Mouse (Mus musculus): ENCODE measurements around the gene Tjap1. TPM values are rescaled to one million over a fixed set of nuclear protein-coding genes. Genes with fewer than 3 reads are reported as not detected.

The Tjap1 gene
- polyA plus RNA-seq, 1 experiment, result 42.7 TPM

DNA sequence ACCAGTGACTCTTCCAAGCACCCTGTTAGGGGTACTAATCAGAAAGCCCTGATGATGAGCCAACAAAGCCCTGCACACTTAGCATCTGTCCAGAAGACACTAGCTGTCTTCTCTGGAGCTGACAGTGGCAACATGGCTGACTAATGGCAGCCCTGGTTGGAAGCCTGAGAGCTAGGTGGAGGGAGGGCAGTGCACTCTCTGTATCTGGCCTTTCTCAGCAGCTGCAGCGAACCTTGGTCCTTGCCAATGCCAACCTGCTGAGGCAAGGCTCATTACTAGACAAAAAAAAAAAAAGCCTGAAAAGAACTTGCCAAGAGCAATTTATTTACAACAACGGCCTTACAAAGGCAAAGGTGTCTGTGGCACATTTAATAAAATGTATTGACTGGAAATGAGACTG lies 39.2 kb downstream of the Tjap1 start:
- Histone ChIP-seq H3K4me3 (replicated peaks) (no peak overlapping the region), H3K36me3 (replicated peaks; ENCODE audit: low read length) (peaks cover 82% of the 10 kb centered on the region), H3K4me1 (peaks cover 55% of the 10 kb centered on the region), H3K9me3 (no peaks in the 10 kb centered on the region), H3K27me3 (replicated peaks) (no peaks in the 10 kb centered on the region)
- TF ChIP-seq GATA1 (IDR thresholded peaks at IDR 0.05; ENCODE audit: borderline replicate concordance, low read length) (no peak), FLI1 (IDR thresholded peaks at IDR 0.05; ENCODE audit: low read length) (no peak)

DNA sequence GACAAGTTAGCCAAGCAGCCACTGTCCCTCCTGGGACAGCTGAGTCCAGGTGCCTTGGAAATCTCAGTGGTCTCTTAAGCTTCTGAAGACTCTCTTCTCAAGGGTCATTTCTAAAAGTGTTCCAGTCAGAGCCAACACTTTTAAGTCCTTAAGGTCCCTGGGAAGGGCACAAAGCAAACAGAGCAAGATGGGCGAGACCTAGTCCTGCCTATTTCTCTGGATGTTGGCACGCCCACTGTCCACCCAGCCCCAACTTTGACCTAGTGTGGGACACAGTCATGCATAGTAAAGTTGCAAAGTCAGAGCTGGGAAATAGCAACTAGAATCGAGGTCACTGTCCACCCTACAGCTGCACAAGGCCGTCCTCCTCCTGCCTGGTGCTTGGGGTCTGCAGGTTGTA lies 39.8 kb downstream of the Tjap1 start:
- H3K4me1 ChIP-seq, result peaks cover 56% of the 10 kb centered on the region
- H3K4me3 ChIP-seq (replicated peaks), result peak overlapping the region; percentile 44
- no peak for TF ChIP-seq GATA1 (IDR thresholded peaks at IDR 0.05; ENCODE audit: borderline replicate concordance, low read length)
- no peak for TF ChIP-seq FLI1 (IDR thresholded peaks at IDR 0.05; ENCODE audit: low read length)
- no peaks in the 10 kb centered on the region for H3K27me3 ChIP-seq (replicated peaks)
- peaks cover 88% of the 10 kb centered on the region for H3K36me3 ChIP-seq (replicated peaks; ENCODE audit: low read length)
- H3K9me3 ChIP-seq, result no peaks in the 10 kb centered on the region

- no peaks in the 10 kb centered on the region for H3K9me3 ChIP-seq
- no peak overlapping the region for H3K4me3 ChIP-seq (replicated peaks)
- H3K36me3 ChIP-seq (replicated peaks; ENCODE audit: low read length), result peaks cover 95% of the 10 kb centered on the region
- no peaks in the 10 kb centered on the region for H3K27me3 ChIP-seq (replicated peaks)
- no peak for TF ChIP-seq FLI1 (IDR thresholded peaks at IDR 0.05; ENCODE audit: low read length)
- peaks cover 56% of the 10 kb centered on the region for H3K4me1 ChIP-seq
Observed at GRCm38 (mm10) chr17:46242274-46242673, 40.6 kb downstream of the Tjap1 start.

DNA sequence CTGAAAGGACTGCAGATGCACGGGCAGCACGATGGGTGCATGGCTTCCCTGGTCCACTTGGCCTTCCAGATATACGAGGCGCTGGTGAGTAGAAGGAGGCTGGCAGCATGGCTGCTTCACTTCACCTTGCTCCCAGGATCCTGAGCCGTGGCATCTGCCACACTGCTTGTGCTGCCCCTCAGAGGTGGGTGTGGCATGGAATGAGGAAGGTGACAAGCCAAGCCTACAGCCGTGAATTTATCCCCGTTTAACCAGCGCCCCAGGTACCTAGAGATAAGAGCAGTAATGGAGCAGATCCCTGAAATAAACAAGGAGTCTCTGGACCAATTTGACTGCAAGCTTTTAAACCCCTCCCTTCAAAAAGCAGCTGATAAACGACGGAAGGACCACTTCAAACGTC lies 41.4 kb downstream of the Tjap1 start:
- H3K4me1 ChIP-seq, result peaks cover 48% of the 10 kb centered on the region
- no peak overlapping the region for H3K4me3 ChIP-seq (replicated peaks)

DNA sequence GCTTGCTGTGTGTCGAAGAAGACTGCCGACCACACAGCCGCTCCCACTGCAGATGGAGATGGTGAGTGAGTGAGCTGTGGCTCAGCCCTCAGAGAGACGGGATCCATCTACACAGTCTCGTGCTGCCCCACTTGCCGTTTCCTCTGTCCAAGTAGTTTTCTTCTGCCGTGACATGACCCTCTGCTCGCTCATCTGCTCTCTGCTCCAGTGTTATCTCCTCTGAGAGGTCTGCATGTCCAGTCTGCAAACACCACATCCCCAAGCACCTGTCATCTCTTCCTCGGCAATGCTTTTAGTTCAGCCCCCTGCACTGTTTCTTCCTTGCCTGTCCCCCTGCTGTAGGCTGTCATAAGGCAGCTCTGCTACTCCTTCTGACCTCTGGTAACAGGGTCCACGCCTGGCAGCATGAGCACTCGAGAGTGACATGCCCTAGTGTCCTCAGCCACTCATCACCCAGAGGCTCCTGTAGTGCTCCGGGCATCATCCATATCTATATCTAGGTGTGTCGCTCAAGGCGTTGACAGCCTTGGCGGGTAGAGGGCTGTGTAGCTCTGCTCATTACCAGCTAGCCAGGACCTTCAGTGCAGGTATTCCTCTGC lies 43.2 kb downstream of the Tjap1 start:
- Histone ChIP-seq H3K9me3 (no peaks in the 10 kb centered on the region), H3K4me3 (replicated peaks) (no peak overlapping the region), H3K4me1 (peaks cover 39% of the 10 kb centered on the region), H3K36me3 (replicated peaks; ENCODE audit: low read length) (peaks cover 91% of the 10 kb centered on the region), H3K27me3 (replicated peaks) (no peaks in the 10 kb centered on the region)
- TF ChIP-seq GATA1 (IDR thresholded peaks at IDR 0.05; ENCODE audit: borderline replicate concordance, low read length) (no peak), FLI1 (IDR thresholded peaks at IDR 0.05; ENCODE audit: low read length) (no peak)

More for the DNA sequence above, 41.4 kb downstream of the Tjap1 start:
- no peaks in the 10 kb centered on the region for H3K9me3 ChIP-seq
- peaks cover 98% of the 10 kb centered on the region for H3K36me3 ChIP-seq (replicated peaks; ENCODE audit: low read length)
- TF ChIP-seq FLI1 (IDR thresholded peaks at IDR 0.05; ENCODE audit: low read length), result no peak
- no peak for TF ChIP-seq GATA1 (IDR thresholded peaks at IDR 0.05; ENCODE audit: borderline replicate concordance, low read length)
- H3K27me3 ChIP-seq (replicated peaks), result no peaks in the 10 kb centered on the region

DNA sequence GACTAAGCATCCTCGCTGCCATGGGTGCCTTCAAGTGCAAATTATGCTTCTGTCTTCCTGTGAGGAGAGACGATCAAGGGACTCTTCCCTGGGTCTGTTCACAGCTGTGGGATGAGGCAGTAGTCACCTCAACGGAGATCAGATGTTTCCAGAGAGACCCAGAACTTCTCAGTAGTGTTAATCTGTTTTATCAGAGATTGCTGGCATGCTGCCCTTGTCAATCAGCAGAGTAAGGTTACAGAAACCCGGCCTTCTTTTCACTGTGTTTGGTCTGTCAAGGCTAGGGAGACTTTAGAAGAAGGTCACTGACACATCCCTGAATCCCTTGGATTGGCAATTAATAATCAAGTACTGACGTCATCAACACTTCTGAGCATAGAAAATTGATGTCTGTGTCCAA lies 45.3 kb downstream of the Tjap1 start:
- no peaks in the 10 kb centered on the region for H3K27me3 ChIP-seq (replicated peaks)
- peaks cover 91% of the 10 kb centered on the region for H3K36me3 ChIP-seq (replicated peaks; ENCODE audit: low read length)
- TF ChIP-seq FLI1 (IDR thresholded peaks at IDR 0.05; ENCODE audit: low read length) (no peak), GATA1 (IDR thresholded peaks at IDR 0.05; ENCODE audit: borderline replicate concordance, low read length) (no peak)
- H3K4me1 ChIP-seq, result peaks cover 26% of the 10 kb centered on the region
- no peak overlapping the region for H3K4me3 ChIP-seq (replicated peaks)
- H3K9me3 ChIP-seq, result no peaks in the 10 kb centered on the region

GRCm38 (mm10) chr17:46237079-46237478 lies 45.7 kb downstream of the Tjap1 start:
- peaks cover 22% of the 10 kb centered on the region for H3K4me1 ChIP-seq
- H3K27me3 ChIP-seq (replicated peaks), result no peaks in the 10 kb centered on the region
- H3K9me3 ChIP-seq, result no peaks in the 10 kb centered on the region
- H3K36me3 ChIP-seq (replicated peaks; ENCODE audit: low read length), result peaks cover 88% of the 10 kb centered on the region
- TF ChIP-seq GATA1 (IDR thresholded peaks at IDR 0.05; ENCODE audit: borderline replicate concordance, low read length) (no peak), FLI1 (IDR thresholded peaks at IDR 0.05; ENCODE audit: low read length) (no peak)
- no peak overlapping the region for H3K4me3 ChIP-seq (replicated peaks)

- no peak for TF ChIP-seq FLI1 (IDR thresholded peaks at IDR 0.05; ENCODE audit: low read length)
- no peak for TF ChIP-seq GATA1 (IDR thresholded peaks at IDR 0.05; ENCODE audit: borderline replicate concordance, low read length)
- H3K4me3 ChIP-seq (replicated peaks), result no peak overlapping the region
- no peaks in the 10 kb centered on the region for H3K27me3 ChIP-seq (replicated peaks)
- H3K4me1 ChIP-seq, result peaks cover 16% of the 10 kb centered on the region
- H3K9me3 ChIP-seq, result no peaks in the 10 kb centered on the region
- peaks cover 85% of the 10 kb centered on the region for H3K36me3 ChIP-seq (replicated peaks; ENCODE audit: low read length)
Observed at GRCm38 (mm10) chr17:46236067-46236466, 46.8 kb downstream of the Tjap1 start.

DNA sequence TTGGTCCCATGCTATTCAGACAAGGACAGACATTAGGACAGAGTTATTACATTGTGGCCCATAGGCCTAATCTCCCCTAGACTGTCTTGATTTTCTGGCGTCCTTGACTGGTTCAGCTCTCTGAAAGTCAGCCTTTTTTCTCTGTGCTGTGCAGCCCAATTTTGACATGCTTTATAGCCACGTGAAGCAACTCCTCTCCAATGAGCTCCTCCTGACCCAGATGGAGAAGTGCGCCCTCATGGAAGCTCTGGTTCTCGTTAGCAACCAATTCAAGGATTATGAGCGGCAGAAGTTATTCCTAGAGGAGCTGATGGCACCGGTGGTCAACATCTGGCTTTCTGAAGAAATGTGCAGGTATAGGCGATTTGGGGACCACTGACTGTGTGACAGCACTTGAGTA lies 55.2 kb downstream of the Tjap1 start:
- Histone ChIP-seq H3K36me3 (replicated peaks; ENCODE audit: low read length) (peaks cover 94% of the 10 kb centered on the region), H3K4me1 (no peaks in the 10 kb centered on the region), H3K27me3 (replicated peaks) (no peaks in the 10 kb centered on the region), H3K4me3 (replicated peaks) (no peak overlapping the region), H3K9me3 (no peaks in the 10 kb centered on the region)
- TF ChIP-seq FLI1 (IDR thresholded peaks at IDR 0.05; ENCODE audit: low read length), result no peak
- TF ChIP-seq GATA1 (IDR thresholded peaks at IDR 0.05; ENCODE audit: borderline replicate concordance, low read length), result no peak

GRCm38 (mm10) chr17:46221601-46222000 lies 61.2 kb downstream of the Tjap1 start:
- TF ChIP-seq FLI1 (IDR thresholded peaks at IDR 0.05; ENCODE audit: low read length) (no peak), GATA1 (IDR thresholded peaks at IDR 0.05; ENCODE audit: borderline replicate concordance, low read length) (no peak)
- H3K9me3 ChIP-seq, result no peaks in the 10 kb centered on the region
- H3K27me3 ChIP-seq (replicated peaks), result no peaks in the 10 kb centered on the region

GRCm38 (mm10) chr17:46210550-46210949 lies 72.3 kb downstream of the Tjap1 start:
- TF ChIP-seq FLI1 (IDR thresholded peaks at IDR 0.05; ENCODE audit: low read length) (no peak), GATA1 (IDR thresholded peaks at IDR 0.05; ENCODE audit: borderline replicate concordance, low read length) (no peak)
- H3K9me3 ChIP-seq, result no peaks in the 10 kb centered on the region
- no peak overlapping the region for H3K4me3 ChIP-seq (replicated peaks)
- H3K36me3 ChIP-seq (replicated peaks; ENCODE audit: low read length), result peaks cover 88% of the 10 kb centered on the region
- H3K4me1 ChIP-seq, result peaks cover 59% of the 10 kb centered on the region
- no peaks in the 10 kb centered on the region for H3K27me3 ChIP-seq (replicated peaks)

More at GRCm38 (mm10) chr17:46221601-46222000, 61.2 kb downstream of the Tjap1 start:
- H3K4me3 ChIP-seq (replicated peaks), result no peak overlapping the region
- H3K36me3 ChIP-seq (replicated peaks; ENCODE audit: low read length), result peaks cover 99% of the 10 kb centered on the region
- H3K4me1 ChIP-seq, result peaks cover 26% of the 10 kb centered on the region

Other genes with a start within 250 kb of the Tjap1 start
- gene Mrps18a, start 172.0 kb downstream of the Tjap1 start, polyA plus RNA-seq (2012; ENCODE audit: insufficient read depth, low replicate concordance), result 33.8 and 77.2 TPM in 2 replicates
- gene Rsph9, start 138.8 kb downstream of the Tjap1 start, polyA plus RNA-seq (2012; ENCODE audit: insufficient read depth, low replicate concordance), result not detected in 2 replicates
- gene Mad2l1bp, start 129.5 kb downstream of the Tjap1 start, polyA plus RNA-seq (2012; ENCODE audit: insufficient read depth, low replicate concordance), result 8.8 and 18.5 TPM in 2 replicates
- 65.9 and 69.9 TPM in 2 replicates for gene Gtpbp2, start 122.0 kb downstream of the Tjap1 start, polyA plus RNA-seq (2012; ENCODE audit: insufficient read depth, low replicate concordance)
- gene Polh, start 80.4 kb downstream of the Tjap1 start, polyA plus RNA-seq (2012; ENCODE audit: insufficient read depth, low replicate concordance), result 0.35 and 1.6 TPM in 2 replicates
- gene Xpo5, start 80.2 kb downstream of the Tjap1 start, polyA plus RNA-seq (2012; ENCODE audit: insufficient read depth, low replicate concordance), result 2.1 and 4.5 TPM in 2 replicates
- 10.9 TPM in 1 of 2 replicates, not detected in the other for gene Polr1c, start 35.0 kb downstream of the Tjap1 start, polyA plus RNA-seq (2012; ENCODE audit: insufficient read depth, low replicate concordance)
- 213 and 264 TPM in 2 replicates for gene Yipf3, start 34.9 kb downstream of the Tjap1 start, polyA plus RNA-seq (2012; ENCODE audit: insufficient read depth, low replicate concordance)
- gene Lrrc73, start 29.5 kb downstream of the Tjap1 start, polyA plus RNA-seq (2012; ENCODE audit: insufficient read depth, low replicate concordance), result 3.6 and 5.3 TPM in 2 replicates
- gene Dlk2, start 14.4 kb upstream of the Tjap1 start, polyA plus RNA-seq (2012; ENCODE audit: insufficient read depth, low replicate concordance), result not detected in 2 replicates
- 6.4 and 13.4 TPM in 2 replicates for gene Abcc10, start 45.3 kb upstream of the Tjap1 start, polyA plus RNA-seq (2012; ENCODE audit: insufficient read depth, low replicate concordance)
- 0.84 and 1.2 TPM in 2 replicates for gene Zfp318, start 100.7 kb upstream of the Tjap1 start, polyA plus RNA-seq (2012; ENCODE audit: insufficient read depth, low replicate concordance)
- gene Crip3, start 145.9 kb upstream of the Tjap1 start, polyA plus RNA-seq (2012; ENCODE audit: insufficient read depth, low replicate concordance), result not detected in 2 replicates
- gene Slc22a7, start 155.4 kb upstream of the Tjap1 start, polyA plus RNA-seq (2012; ENCODE audit: insufficient read depth, low replicate concordance), result not detected in 2 replicates
- 0.06 and 0.60 TPM in 2 replicates for gene Ttbk1, start 204.6 kb upstream of the Tjap1 start, polyA plus RNA-seq (2012; ENCODE audit: insufficient read depth, low replicate concordance)
- 6.5 and 14.6 TPM in 2 replicates for gene Dnph1, start 213.7 kb upstream of the Tjap1 start, polyA plus RNA-seq (2012; ENCODE audit: insufficient read depth, low replicate concordance)